ENCODE assay signal across 25 mouse cellular contexts in the genomic region with DNA sequence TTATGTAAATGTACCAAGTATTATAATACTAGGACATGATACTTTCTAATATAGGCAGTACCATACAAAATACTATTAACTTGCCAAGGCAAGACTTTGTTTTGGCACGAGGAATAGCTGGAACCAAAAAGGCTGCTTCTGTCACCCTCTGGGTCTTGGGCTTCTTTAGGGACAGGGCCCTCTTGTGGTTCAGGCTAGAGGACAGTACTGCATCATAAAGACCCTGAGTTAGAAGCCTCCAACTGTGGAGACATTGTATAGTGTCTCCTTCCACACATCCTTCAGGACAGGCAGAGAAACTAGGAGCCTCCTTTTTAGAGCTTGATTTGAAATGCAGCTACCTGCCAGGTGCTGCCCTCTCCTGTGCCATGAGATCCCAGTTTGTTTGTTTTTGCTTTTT.
A peak's percentile ranks its signal among the peaks of the same experiment; 100 is the strongest.
DNase-seq lines count a peak whose midpoint lies in the region; ATAC-seq and TF ChIP-seq lines count a peak whose summit lies in the region.
"Had no signal": no experiment of that assay in that cellular context is flagged by ENCODE, and none has a peak within 500 bp of the region (broad histone marks: within the 10 kb centered on the region; RNA-seq: fewer than 3 reads in every experiment).

No protein-coding gene starts in this region.

- no peaks in the 10 kb centered on the region for H3K9me3 ChIP-seq in kidney, postnatal 0 days (replicated peaks; ENCODE audit: low read length)
- no peaks in the 10 kb centered on the region for H3K9me3 ChIP-seq in lung, embryonic 14.5 days (ENCODE audit: low read depth, low read length)
- H3K9me3 ChIP-seq: forebrain, embryonic 12.5 days; kidney, embryonic 15.5 days; limb, embryonic 10.5 days; limb, embryonic 15.5 days; megakaryocyte, embryonic 14.5 days; stomach, embryonic 15.5 days had no signal

- DNase-seq in heart, adult 2 months = peak in 1 of 2 experiments; percentile 12
- no peak for DNase-seq in heart, postnatal 36 days
- DNase-seq in kidney, postnatal 0 days (ENCODE audit: low spot score) = no peak
- no peak for DNase-seq in kidney, postnatal 25 days
- no peak for DNase-seq in lung, embryonic 14.5 days
- no peak for DNase-seq in lung, postnatal 36 days
- no peak for DNase-seq in brain, embryonic 14.5 days (ENCODE audit: low read depth)
- no peak for DNase-seq in embryo, embryonic 11 days
- DNase-seq: adrenal gland, postnatal 25 days; cerebellum, adult 18-20 months; gastrocnemius, postnatal 14 days; kidney, adult 18-20 months; kidney, postnatal 4 days; lung, adult 2 months; lung, postnatal 4 days; right cerebral cortex, postnatal 25 days; thymus, postnatal 14 days had no signal

- no peak overlapping the region for H3K4me3 ChIP-seq in heart, adult 2 months
- H3K4me3 ChIP-seq in kidney, postnatal 0 days (replicated peaks; ENCODE audit: low read depth, low read length) = no peak overlapping the region
- no peak overlapping the region for H3K4me3 ChIP-seq in lung, embryonic 14.5 days (ENCODE audit: low read depth, low read length)
- H3K4me3 ChIP-seq: erythroblast, embryonic 14.5 days; forebrain, embryonic 12.5 days; kidney, embryonic 15.5 days; limb, embryonic 10.5 days; limb, embryonic 15.5 days; stomach, embryonic 15.5 days had no signal

- intact Hi-C loops in heart, adult 2 months (cut with DNase I) = no loop called here
- intact Hi-C loops in heart, postnatal 36 days (cut with DNase I) = no loop called here

- no peak overlapping the region for H3K4me2 ChIP-seq in kidney, postnatal 0 days (ENCODE audit: low read length)
- no peak overlapping the region for H3K4me2 ChIP-seq in lung, embryonic 14.5 days
- H3K4me2 ChIP-seq: forebrain, embryonic 12.5 days; heart, embryonic 11.5 days; kidney, embryonic 15.5 days; limb, embryonic 15.5 days; stomach, embryonic 15.5 days had no signal

- H3K4me1 ChIP-seq in heart, adult 2 months (ENCODE audit: control insufficient read depth, insufficient read depth, low read length) = peaks cover 12% of the 10 kb centered on the region
- 0 out of 2 replicates have a peak, but pooled peaks cover 12% of the 10 kb centered on the region for H3K4me1 ChIP-seq in kidney, postnatal 0 days (replicated peaks; ENCODE audit: insufficient read depth, low read length)
- peaks cover 14% of the 10 kb centered on the region; the same call in 1 of the 2 replicates for H3K4me1 ChIP-seq in lung, embryonic 14.5 days (ENCODE audit: insufficient read depth)

- no peaks in the 10 kb centered on the region for H3K27me3 ChIP-seq in heart, adult 2 months (ENCODE audit: control insufficient read depth, insufficient read depth, low read length)
- no peaks in the 10 kb centered on the region for H3K27me3 ChIP-seq in kidney, postnatal 0 days (ENCODE audit: insufficient read depth, low read length)
- no peaks in the 10 kb centered on the region for H3K27me3 ChIP-seq in lung, embryonic 14.5 days (ENCODE audit: insufficient read depth, low read length)
- H3K27me3 ChIP-seq: forebrain, embryonic 12.5 days; kidney, embryonic 15.5 days; limb, embryonic 15.5 days; megakaryocyte, embryonic 14.5 days; stomach, embryonic 15.5 days had no signal

- no peak overlapping the region for H3K9ac ChIP-seq in heart, adult 2 months (ENCODE audit: low read depth, low read length)
- no peak overlapping the region for H3K9ac ChIP-seq in kidney, postnatal 0 days (ENCODE audit: low read depth, low read length)
- no peak overlapping the region for H3K9ac ChIP-seq in lung, embryonic 14.5 days
- H3K9ac ChIP-seq: forebrain, embryonic 12.5 days; kidney, embryonic 15.5 days; limb, embryonic 15.5 days; stomach, embryonic 15.5 days had no signal

- H3K36me3 ChIP-seq in heart, adult 2 months (ENCODE audit: control insufficient read depth, insufficient read depth, low read length) = peaks cover 9% of the 10 kb centered on the region
- no peaks in the 10 kb centered on the region for H3K36me3 ChIP-seq in kidney, postnatal 0 days (ENCODE audit: insufficient read depth, low read length)
- no peaks in the 10 kb centered on the region for H3K36me3 ChIP-seq in lung, embryonic 14.5 days (ENCODE audit: insufficient read depth)
- H3K36me3 ChIP-seq: forebrain, embryonic 12.5 days; kidney, embryonic 15.5 days; limb, embryonic 15.5 days; stomach, embryonic 15.5 days had no signal

- ATAC-seq in kidney, postnatal 0 days (replicated peaks; ENCODE audit: low FRiP score, low read depth) = no peak
- no peak for ATAC-seq in lung, embryonic 14.5 days (ENCODE audit: insufficient read depth)

- TF ChIP-seq EP300 in heart, adult 2 months (IDR thresholded peaks at IDR 0.05; ENCODE audit: insufficient read depth, low read depth, low read length) = no peak

- H3K79me2 ChIP-seq in heart, adult 2 months (replicated peaks; ENCODE audit: control insufficient read depth, insufficient read depth, low read length) = no peaks in the 10 kb centered on the region

- no peak for TF ChIP-seq POLR2A in heart, adult 2 months (IDR thresholded peaks at IDR 0.05; ENCODE audit: insufficient read depth, low read depth, low read length)
- no peak for TF ChIP-seq POLR2A in brain, embryonic 14.5 days (IDR thresholded peaks at IDR 0.05; ENCODE audit: borderline replicate concordance, extremely low read depth, insufficient read depth, insufficient read length, poor library complexity, severe bottlenecking)

- WGBS in heart, adult 2 months = 68% methylated on average over 1 of the region's 1 CpGs
- WGBS in kidney, postnatal 0 days = 73% methylated on average over 1 of the region's 1 CpGs
- 67% methylated on average over 1 of the region's 1 CpGs for WGBS in lung, embryonic 14.5 days

- TF ChIP-seq CTCF in heart, adult 2 months (IDR thresholded peaks at IDR 0.05) = peak; percentile 35
- peak; percentile 38; the same call in 1 of the 2 replicates for TF ChIP-seq CTCF in kidney, postnatal 0 days (IDR thresholded peaks at IDR 0.05; ENCODE audit: low read depth)
- peak; percentile 18; the same call in 1 of the 2 replicates for TF ChIP-seq CTCF in lung, embryonic 14.5 days (IDR thresholded peaks at IDR 0.05; ENCODE audit: low read depth)
- peak; percentile 15; the same call in 1 of the 2 replicates for TF ChIP-seq CTCF in brain, embryonic 14.5 days (IDR thresholded peaks at IDR 0.05; ENCODE audit: borderline replicate concordance, extremely low read depth, insufficient read depth, insufficient read length)

- H3K27ac ChIP-seq in heart, adult 2 months = no peak overlapping the region
- H3K27ac ChIP-seq in kidney, postnatal 0 days = no peak overlapping the region
- H3K27ac ChIP-seq in lung, embryonic 14.5 days (ENCODE audit: low read depth) = no peak overlapping the region
- H3K27ac ChIP-seq: kidney, embryonic 15.5 days; limb, embryonic 10.5 days; stomach, embryonic 15.5 days had no signal
